Mouse (Mus musculus) C2C12 (cell line): ENCODE measurements at regions not wholly inside any gene's neighbourhood (a gene's known extent, or its start where the extent isn't known, plus 50 kb on each side); places are given as distances from the start of the nearest gene placed in this dataset.

Experiments used
- H3K27me3 ChIP-seq: one replicate; pipeline ENCODE4 v1.6.1; 2011; ENCODE audit not compliant: control insufficient read depth, insufficient read depth, insufficient read length
- H3K36me3 ChIP-seq: one replicate; pipeline ENCODE4 v1.6.1; 2011; ENCODE audit not compliant: control insufficient read depth, insufficient read depth
- H3K4me3 ChIP-seq: one replicate; pipeline ENCODE4 v1.5.1; 2011; ENCODE audit warnings: mild to moderate bottlenecking, control low read depth; ENCODE audit not compliant: poor library complexity, insufficient read depth, severe bottlenecking
- H3K79me2 ChIP-seq: one replicate; pipeline ENCODE4 v1.6.1; 2011; ENCODE audit not compliant: control insufficient read depth, insufficient read depth
- H3K79me3 ChIP-seq: one replicate; pipeline ENCODE4 v1.6.1; 2011; ENCODE audit warnings: low read depth, control low read depth
- H3ac ChIP-seq: one replicate; pipeline ENCODE3; 2011; ENCODE audit warnings: low read depth; ENCODE audit not compliant: control insufficient read depth, insufficient read length
- CEBPB ChIP-seq: IDR thresholded peaks from one replicate; pipeline ENCODE4 v1.6.1; 2011; ENCODE audit warnings: low read depth, mild to moderate bottlenecking, control low read depth, moderate library complexity
- CTCF ChIP-seq: IDR thresholded peaks from one replicate; pipeline ENCODE4 v1.5.1; 2011; ENCODE audit not compliant: control insufficient read depth, insufficient read depth, insufficient read length
- FOSL1 ChIP-seq: IDR thresholded peaks from one replicate; pipeline ENCODE4 v1.8.0; 2011; ENCODE audit warnings: mild to moderate bottlenecking, low read length; ENCODE audit not compliant: poor library complexity, insufficient read depth, severe bottlenecking
- MAX ChIP-seq: IDR thresholded peaks from one replicate; pipeline ENCODE4 v1.6.1; 2011; ENCODE audit warnings: mild to moderate bottlenecking, control low read depth
- MYOD1 ChIP-seq: IDR thresholded peaks from one replicate; pipeline ENCODE4 v1.6.1; 2011; ENCODE audit warnings: low read depth; ENCODE audit not compliant: control insufficient read depth, insufficient read length
- MYOG ChIP-seq: IDR thresholded peaks from one replicate; pipeline ENCODE4 v1.6.1; 2011; ENCODE audit not compliant: control insufficient read depth, insufficient read length; ENCODE audit errors: extremely low read depth
- USF1 ChIP-seq: IDR thresholded peaks from one replicate; pipeline ENCODE4 v1.6.1; 2011; ENCODE audit warnings: low read depth, mild to moderate bottlenecking, control low read depth, moderate library complexity

- Histone ChIP-seq H3K4me3 (no peak overlapping the region), H3K79me2 (no peaks in the 10 kb centered on the region), H3K27me3 (no peaks in the 10 kb centered on the region), H3K36me3 (no peaks in the 10 kb centered on the region), H3ac (no peak overlapping the region), H3K79me3 (no peaks in the 10 kb centered on the region)
- no peak for TF ChIP-seq MAX
- TF ChIP-seq CTCF: no peak
- no peak for TF ChIP-seq CEBPB
- TF ChIP-seq MYOD1: no peak
- no peak for TF ChIP-seq USF1
- no peak for TF ChIP-seq MYOG
- no peak for TF ChIP-seq FOSL1
These were observed 153.7 kb downstream of the Pax1 start for GRCm38 (mm10) chr2:147515436-147515835.

DNA sequence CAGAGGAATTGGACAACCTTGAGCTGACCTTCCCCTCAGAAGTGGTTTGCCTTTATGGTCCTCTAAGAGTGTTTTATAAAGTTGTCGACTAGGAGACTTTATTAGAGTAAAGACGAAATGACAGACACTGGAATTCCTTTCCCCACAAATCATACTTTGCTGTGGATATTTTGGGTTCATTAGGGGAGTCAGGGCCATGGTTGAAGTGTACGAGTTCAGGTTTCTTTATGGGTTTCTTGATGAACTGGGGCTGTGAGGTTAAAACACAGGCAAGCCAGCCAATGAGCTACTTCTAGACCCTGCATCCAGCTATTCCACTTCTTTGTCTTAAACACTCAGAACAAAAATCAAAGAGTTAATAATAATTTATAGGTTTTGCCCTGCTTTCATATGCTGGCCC, 153.0 kb downstream of the Pax1 start:
- H3K27me3 ChIP-seq: no peaks in the 10 kb centered on the region
- TF ChIP-seq MYOD1: no peak
- TF ChIP-seq CTCF: no peak
- no peak for TF ChIP-seq USF1
- no peak for TF ChIP-seq MAX
- TF ChIP-seq MYOG: no peak
- TF ChIP-seq CEBPB: no peak
- no peak for TF ChIP-seq FOSL1

DNA sequence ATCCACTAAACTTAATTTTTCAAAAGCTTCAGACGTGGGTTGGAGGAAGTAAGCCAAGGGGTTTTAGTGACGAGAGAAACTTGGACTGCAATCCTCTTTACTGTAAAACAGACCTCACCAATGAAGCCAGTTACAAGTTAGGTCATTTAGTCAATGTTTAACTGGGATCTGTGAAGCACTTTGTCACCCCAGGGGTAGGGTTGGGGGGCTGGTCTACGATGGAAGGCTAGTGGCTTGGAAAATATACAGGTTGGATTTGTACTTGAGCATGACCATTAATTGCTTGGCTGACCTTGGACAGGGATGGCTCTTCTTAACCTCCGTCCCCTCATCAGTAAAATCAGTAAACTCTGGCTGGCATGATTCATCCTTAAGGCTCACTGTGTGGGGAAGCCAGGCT, 142.2 kb downstream of the Pax1 start:
- H3K4me3 ChIP-seq: no peak overlapping the region
- H3K27me3 ChIP-seq: no peaks in the 10 kb centered on the region
- no peaks in the 10 kb centered on the region for H3K79me3 ChIP-seq
- no peaks in the 10 kb centered on the region for H3K79me2 ChIP-seq
- H3ac ChIP-seq: no peak overlapping the region
- no peaks in the 10 kb centered on the region for H3K36me3 ChIP-seq
- no peak for TF ChIP-seq USF1
- no peak for TF ChIP-seq MYOD1
- no peak for TF ChIP-seq MAX
- TF ChIP-seq CTCF: no peak
- TF ChIP-seq CEBPB: no peak
- TF ChIP-seq FOSL1: no peak

More for the DNA sequence above, 153.0 kb downstream of the Pax1 start:
- H3ac ChIP-seq: no peak overlapping the region
- H3K4me3 ChIP-seq: no peak overlapping the region
- H3K36me3 ChIP-seq: no peaks in the 10 kb centered on the region
- H3K79me3 ChIP-seq: no peaks in the 10 kb centered on the region
- H3K79me2 ChIP-seq: no peaks in the 10 kb centered on the region

DNA sequence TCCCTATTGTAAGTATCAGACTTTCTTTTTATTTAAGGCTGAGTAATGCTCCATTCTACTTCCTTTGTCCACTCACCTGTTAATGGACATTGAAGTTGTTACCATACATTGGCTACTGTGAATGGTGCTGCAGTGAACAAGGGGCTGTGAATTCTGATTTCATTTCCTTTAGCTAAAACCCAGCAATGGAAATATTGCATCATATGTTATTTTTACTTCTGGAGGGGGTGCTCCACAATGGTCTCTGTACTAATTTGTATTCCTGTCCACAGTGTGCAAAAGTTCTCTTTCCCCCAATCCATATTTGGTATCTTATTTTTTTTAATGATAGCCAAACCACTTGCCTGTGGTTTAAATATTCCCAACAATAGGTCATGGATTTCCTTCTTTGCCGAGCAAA, 137.0 kb downstream of the Pax1 start:
- Histone ChIP-seq H3K27me3 (no peaks in the 10 kb centered on the region), H3K4me3 (no peak overlapping the region), H3ac (no peak overlapping the region), H3K79me3 (no peaks in the 10 kb centered on the region), H3K79me2 (no peaks in the 10 kb centered on the region), H3K36me3 (no peaks in the 10 kb centered on the region)
- no peak for TF ChIP-seq FOSL1
- no peak for TF ChIP-seq MYOD1
- no peak for TF ChIP-seq MAX
- TF ChIP-seq USF1: no peak
- TF ChIP-seq CTCF: no peak
- no peak for TF ChIP-seq MYOG
- no peak for TF ChIP-seq CEBPB

- Histone ChIP-seq H3K27me3 (no peaks in the 10 kb centered on the region), H3K4me3 (no peak overlapping the region), H3K79me3 (no peaks in the 10 kb centered on the region), H3ac (no peak overlapping the region), H3K79me2 (no peaks in the 10 kb centered on the region), H3K36me3 (no peaks in the 10 kb centered on the region)
- TF ChIP-seq USF1: no peak
- TF ChIP-seq CTCF: no peak
- TF ChIP-seq MYOD1: no peak
- TF ChIP-seq MAX: no peak
- TF ChIP-seq MYOG: no peak
- no peak for TF ChIP-seq FOSL1
- no peak for TF ChIP-seq CEBPB
These were observed 94.2 kb downstream of the Pax1 start for GRCm38 (mm10) chr2:147455932-147456331.

GRCm38 (mm10) chr2:147454362-147455257, 92.9 kb downstream of the Pax1 start:
- Histone ChIP-seq H3K79me2 (no peaks in the 10 kb centered on the region), H3K4me3 (no peak overlapping the region), H3K79me3 (no peaks in the 10 kb centered on the region), H3K36me3 (no peaks in the 10 kb centered on the region), H3ac (no peak overlapping the region), H3K27me3 (no peaks in the 10 kb centered on the region)
- TF ChIP-seq MYOD1 (no peak), CTCF (no peak), MYOG (no peak), USF1 (no peak), MAX (no peak), CEBPB (no peak), FOSL1 (no peak)
